Mouse (Mus musculus) bone marrow macrophage, adult 2 months (primary cell): Measurements from ENCODE around the gene Synrg. TPM values are rescaled to one million over a fixed set of nuclear protein-coding genes. Genes with fewer than 3 reads are reported as not detected.

Experiments
- H3K27ac ChIP-seq: 2 replicates; pipeline ENCODE4 v1.5.1; 2012; ENCODE audit warnings: low read depth, low read length; ENCODE audit not compliant: insufficient read depth
- H3K4me1 ChIP-seq: 2 replicates; pipeline ENCODE4 v1.6.1; 2012; ENCODE audit warnings: low read length; ENCODE audit not compliant: control insufficient read depth, insufficient read depth
- H3K4me3 ChIP-seq: 2 replicates; pipeline ENCODE4 v1.5.1; 2012; ENCODE audit warnings: mild to moderate bottlenecking, low read length, moderate library complexity; ENCODE audit not compliant: insufficient read depth
- CTCF ChIP-seq: IDR thresholded peaks from 2 replicates; pipeline ENCODE4 v1.5.1; 2012; ENCODE audit warnings: low read depth, mild to moderate bottlenecking, low read length, moderate library complexity
- POLR2A ChIP-seq: IDR thresholded peaks from 2 replicates; pipeline ENCODE4 v1.6.1; 2012; ENCODE audit warnings: mild to moderate bottlenecking, low read depth, low read length, borderline replicate concordance
- polyA plus RNA-seq: library from polyadenylated mRNA; stranded (reverse); fragments of >200 nt; gene quantifications from 2 replicates; pipeline ENCODE4 v1.2.4, GENCODE M21; 2012; ENCODE audit not compliant: missing spikeins, insufficient read depth, insufficient read length

The Synrg gene
- polyA plus RNA-seq, 1 experiment, result 26.9 TPM

DNA sequence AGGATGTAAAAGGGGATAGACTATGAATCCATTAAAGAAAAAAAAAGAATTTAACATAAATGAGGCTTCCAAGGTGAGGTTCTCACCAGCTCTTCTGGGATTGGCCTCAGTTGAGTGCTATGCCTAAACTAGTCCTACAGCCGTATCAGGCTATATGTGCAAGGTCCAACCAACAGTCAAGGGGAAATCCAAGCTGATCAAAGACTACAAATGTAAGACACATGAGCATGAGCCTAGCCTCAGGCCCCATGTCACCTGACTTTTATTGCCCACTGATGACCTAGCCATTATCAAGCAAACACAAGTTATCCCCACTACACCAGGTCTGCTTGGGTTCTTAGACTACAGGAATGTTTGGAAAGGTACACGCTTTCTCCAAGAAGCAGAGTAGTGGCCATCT, 95.6 kb downstream of the Synrg start:
- no peak for TF ChIP-seq POLR2A
- no peak for TF ChIP-seq CTCF
- H3K4me1 ChIP-seq, result no peaks in the 10 kb centered on the region
- H3K4me3 ChIP-seq, result no peak overlapping the region
- H3K27ac ChIP-seq, result no peak overlapping the region

DNA sequence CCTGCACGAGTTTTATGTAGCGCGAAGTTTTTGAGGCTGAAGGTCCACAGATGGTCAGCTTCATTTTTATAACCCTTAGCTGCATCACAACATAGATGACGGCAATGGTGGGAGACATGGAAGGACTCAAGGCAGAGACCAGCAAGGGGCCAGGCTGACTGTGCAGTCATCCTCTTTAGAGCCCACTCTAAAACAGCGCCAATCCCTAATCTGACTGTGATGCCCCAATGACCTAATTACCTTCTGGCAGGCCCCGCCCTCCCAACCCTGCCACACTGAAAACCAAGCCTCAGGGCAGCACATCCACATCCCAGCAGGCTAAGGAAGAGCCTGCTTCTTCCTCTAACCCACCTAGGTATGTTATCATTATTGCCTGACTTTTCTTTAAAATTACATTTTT, 96.4 kb downstream of the Synrg start:
- Histone ChIP-seq H3K4me3 (no peak overlapping the region), H3K4me1 (no peaks in the 10 kb centered on the region), H3K27ac (no peak overlapping the region)
- no peak for TF ChIP-seq CTCF
- no peak for TF ChIP-seq POLR2A

GRCm38 (mm10) chr11:84061881-84062280, 97.7 kb downstream of the Synrg start:
- TF ChIP-seq CTCF (no peak), POLR2A (no peak)
- Histone ChIP-seq H3K4me1 (peaks cover 5% of the 10 kb centered on the region; the same call in 1 of the 2 replicates), H3K4me3 (no peak overlapping the region)

DNA sequence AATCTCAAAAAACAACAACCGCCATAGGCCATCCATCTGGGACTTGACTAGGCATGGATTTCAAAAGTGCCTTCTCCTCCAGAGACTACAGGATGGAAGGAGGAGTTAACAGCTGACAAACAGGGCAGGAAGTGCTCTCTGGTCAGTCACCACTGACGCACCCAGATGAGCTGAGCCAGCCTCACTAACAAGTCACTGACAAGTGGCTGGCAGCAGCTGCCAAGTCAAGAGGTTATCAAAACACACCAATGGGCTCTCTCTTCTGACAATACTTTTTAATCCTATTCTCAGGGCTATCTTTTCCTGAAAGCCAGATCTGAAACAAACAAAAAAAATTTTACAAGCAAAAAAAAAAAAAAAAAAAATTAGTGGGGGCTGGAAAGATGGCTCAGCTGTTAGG, 98.6 kb downstream of the Synrg start:
- peaks cover 8% of the 10 kb centered on the region; the same call in 1 of the 2 replicates for H3K4me1 ChIP-seq
- H3K4me3 ChIP-seq, result no peak overlapping the region
- TF ChIP-seq CTCF (no peak), POLR2A (no peak)
- H3K27ac ChIP-seq, result no peak overlapping the region

More at GRCm38 (mm10) chr11:84061881-84062280, 97.7 kb downstream of the Synrg start:
- H3K27ac ChIP-seq, result no peak overlapping the region

GRCm38 (mm10) chr11:84063631-84064209, 99.5 kb downstream of the Synrg start:
- TF ChIP-seq CTCF (no peak), POLR2A (no peak)
- H3K27ac ChIP-seq, result no peak overlapping the region
- H3K4me1 ChIP-seq, result peaks cover 9% of the 10 kb centered on the region; the same call in 1 of the 2 replicates
- no peak overlapping the region for H3K4me3 ChIP-seq

GRCm38 (mm10) chr11:84066071-84066481, 101.8 kb downstream of the Synrg start:
- TF ChIP-seq CTCF (0 out of 2 replicates have a peak, but pooled peaks have one; percentile 7), POLR2A (no peak)
- Histone ChIP-seq H3K27ac (no peak overlapping the region), H3K4me3 (no peak overlapping the region), H3K4me1 (peaks cover 13% of the 10 kb centered on the region; the same call in 1 of the 2 replicates)

- Histone ChIP-seq H3K4me1 (peaks cover 13% of the 10 kb centered on the region; the same call in 1 of the 2 replicates), H3K4me3 (peak overlapping the region; percentile 15), H3K27ac (no peak overlapping the region)
- TF ChIP-seq POLR2A (no peak), CTCF (no peak)
These were observed 102.9 kb downstream of the Synrg start for GRCm38 (mm10) chr11:84066927-84067645.

- TF ChIP-seq CTCF (no peak), POLR2A (no peak)
- H3K4me3 ChIP-seq, result peak overlapping the region; percentile 80
- peaks cover 13% of the 10 kb centered on the region; the same call in 1 of the 2 replicates for H3K4me1 ChIP-seq
- no peak overlapping the region for H3K27ac ChIP-seq
These were observed 103.5 kb downstream of the Synrg start for GRCm38 (mm10) chr11:84067720-84068190.

DNA sequence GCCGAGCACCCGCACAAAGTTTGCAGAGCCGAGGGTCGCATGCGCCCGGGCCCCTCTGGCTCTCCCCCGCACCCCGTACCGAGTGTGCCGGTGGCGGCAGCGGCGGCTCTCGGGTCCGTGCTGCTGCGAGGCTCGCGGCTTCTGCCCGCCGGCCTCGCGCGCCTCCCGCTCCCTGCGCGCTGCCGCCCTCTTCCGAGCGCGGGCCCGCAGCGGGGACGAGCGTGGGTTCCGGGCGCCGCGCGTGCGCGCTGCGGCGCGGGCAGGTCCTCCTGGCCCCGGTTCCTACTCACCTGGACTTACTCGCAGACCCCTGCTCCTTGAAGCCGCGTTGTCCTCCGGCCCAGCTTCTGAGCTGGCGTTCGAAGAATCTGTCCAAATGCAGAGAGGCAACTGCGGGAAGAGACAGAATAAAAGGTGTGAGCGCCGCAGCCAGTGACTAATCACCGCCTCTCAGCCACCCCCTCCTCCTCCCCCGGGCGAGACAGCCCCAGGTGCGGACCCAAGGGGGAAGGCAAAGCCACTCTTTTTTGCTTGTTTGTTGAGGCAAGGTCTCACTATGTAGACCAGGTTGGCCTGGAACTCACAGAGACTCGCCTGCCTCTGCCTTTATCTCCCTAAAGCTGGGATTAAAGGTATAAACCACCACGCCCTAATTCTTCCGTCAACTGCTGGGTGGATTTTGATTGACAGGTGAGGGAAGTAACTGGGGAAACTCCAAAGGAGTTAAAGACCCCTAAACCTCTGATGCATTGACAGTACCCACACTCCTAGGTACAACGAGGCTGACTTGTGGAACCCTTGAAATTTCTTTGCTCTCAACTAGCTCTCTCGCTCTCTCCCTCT, 104.2 kb downstream of the Synrg start:
- H3K4me3 ChIP-seq, result peak overlapping the region; percentile 80
- TF ChIP-seq CTCF (no peak), POLR2A (no peak)
- peaks cover 13% of the 10 kb centered on the region; the same call in 1 of the 2 replicates for H3K4me1 ChIP-seq
- no peak overlapping the region for H3K27ac ChIP-seq
